Mouse (Mus musculus) gastrocnemius, postnatal 14 days (tissue): ENCODE data around the gene Mknk2. TPM values are rescaled to one million over a fixed set of nuclear protein-coding genes. Genes with fewer than 3 reads are reported as not detected.

ENCODE experiments used
- DNase-seq: peaks from one replicate; pipeline ENCODE4 v3.0.0; 2021; ENCODE audit warnings: mixed read lengths
- intact Hi-C: fragments of 180-260 bp; cut with DNase I; formaldehyde crosslinking; loops from one replicate; pipeline ENCODE4 v1.15.1; 2025; ENCODE audit warnings: low total_unique reads
- total RNA-seq, 2 experiments: library from RNA; stranded (reverse); gene quantifications; 2 replicates each; pipeline ENCODE4 v1.2.3; 2021

Gene Mknk2
- total RNA-seq, 2 experiments from 2014 or later = 167 to 186 TPM

GRCm38 (mm10) chr10:80620365-80620764, 57.5 kb downstream of the Mknk2 start:
- DNase-seq = no peak
- intact Hi-C loops = no loop called here

- DNase-seq = no peak
- intact Hi-C loops = no loop called here
Measured at GRCm38 (mm10) chr10:80619465-80620244, 58.3 kb downstream of the Mknk2 start.

GRCm38 (mm10) chr10:80618181-80618580, 59.7 kb downstream of the Mknk2 start:
- DNase-seq = peak; percentile 59
- intact Hi-C loops = no loop called here

Other genes with a start within 250 kb of the Mknk2 start
- gene Tcf3, start 244.5 kb downstream of the Mknk2 start, total RNA-seq = 10 to 100 TPM; 18.1 to 24.6 TPM
- not detected for gene Onecut3, start 183.3 kb downstream of the Mknk2 start, total RNA-seq
- gene Atp8b3, start 139.0 kb downstream of the Mknk2 start, total RNA-seq = not detected
- gene Rexo1, start 116.6 kb downstream of the Mknk2 start, total RNA-seq = 10 to 100 TPM in 1 of 2 experiments, 1 to 10 TPM in 1; 9.8 to 11.1 TPM
- 1 to 10 TPM; 2.1 to 2.7 TPM for gene Klf16, start 100.8 kb downstream of the Mknk2 start, total RNA-seq
- gene Abhd17a, start 87.8 kb downstream of the Mknk2 start, total RNA-seq = 10 to 100 TPM; 55.8 to 57.1 TPM
- gene Scamp4, start 75.2 kb downstream of the Mknk2 start, total RNA-seq = 10 to 100 TPM; 18.3 to 22.0 TPM
- gene Adat3, start 75.2 kb downstream of the Mknk2 start, total RNA-seq = 1 to 10 TPM; 1.2 to 1.5 TPM
- under 1 TPM; 0.18 to 0.27 TPM for gene Gm49322, start 72.1 kb downstream of the Mknk2 start, total RNA-seq
- 100 to 1,000 TPM in 1 of 2 experiments, 10 to 100 TPM in 1; 94.3 to 105 TPM for gene Csnk1g2, start 55.3 kb downstream of the Mknk2 start, total RNA-seq
- gene Btbd2, start 21.0 kb downstream of the Mknk2 start, total RNA-seq = 10 to 100 TPM; 30.1 to 34.4 TPM
- 1 to 10 TPM; 5.5 to 7.4 TPM for gene Mob3a, start 23.9 kb upstream of the Mknk2 start, total RNA-seq
- gene Izumo4, start 24.1 kb upstream of the Mknk2 start, total RNA-seq = 1 to 10 TPM; 3.2 to 3.5 TPM
- 10 to 100 TPM; 23.7 to 25.2 TPM for gene Ap3d1, start 64.2 kb upstream of the Mknk2 start, total RNA-seq
- 10 to 100 TPM; 25.5 to 26.1 TPM for gene Dot1l, start 77.1 kb upstream of the Mknk2 start, total RNA-seq
- gene Sf3a2, start 120.1 kb upstream of the Mknk2 start, total RNA-seq = 10 to 100 TPM; 23.6 to 30.0 TPM
- gene Plekhj1, start 120.5 kb upstream of the Mknk2 start, total RNA-seq = 10 to 100 TPM; 21.4 to 23.1 TPM
- under 1 TPM in 1 of 2 experiments, not detected in 1; 0.25 TPM for gene Amh, start 127.1 kb upstream of the Mknk2 start, total RNA-seq
- gene Jsrp1, start 135.4 kb upstream of the Mknk2 start, total RNA-seq = 100 to 1,000 TPM; 345 to 379 TPM
- 100 to 1,000 TPM; 787 to 812 TPM for gene Oaz1, start 148.5 kb upstream of the Mknk2 start, total RNA-seq
- gene Lingo3, start 165.9 kb upstream of the Mknk2 start, total RNA-seq = 10 to 100 TPM; 11.3 to 24.5 TPM
- gene Lsm7, start 177.1 kb upstream of the Mknk2 start, total RNA-seq = 10 to 100 TPM; 24.5 to 27.7 TPM
- 10 to 100 TPM; 24.0 to 28.1 TPM for gene Sppl2b, start 177.2 kb upstream of the Mknk2 start, total RNA-seq
- under 1 TPM in 1 of 2 experiments, not detected in 1; 0.06 TPM for gene Tmprss9, start 193.7 kb upstream of the Mknk2 start, total RNA-seq
- gene Timm13, start 222.9 kb upstream of the Mknk2 start, total RNA-seq = 100 to 1,000 TPM; 114 to 125 TPM
- gene Lmnb2, start 240.1 kb upstream of the Mknk2 start, total RNA-seq = 10 to 100 TPM in 1 of 2 experiments, 1 to 10 TPM in 1; 9.4 to 14.3 TPM